8 mouse cellular contexts compared by ENCODE assay signal in genomic region chr7:126780971-126781635, GRCm38 (mm10). TPM values are rescaled to one million over a fixed set of nuclear protein-coding genes. Genes with fewer than 3 reads are reported as not detected.
DNase-seq lines count a peak whose midpoint lies in the region; ATAC-seq and TF ChIP-seq lines count a peak whose summit lies in the region.

Tbx6 (plus strand) TSS chr7:126781483.

- H3K27me3 ChIP-seq in embryonic facial prominence, embryonic 15.5 days = no peaks in the 10 kb centered on the region
- no peaks in the 10 kb centered on the region for H3K27me3 ChIP-seq in hindbrain, embryonic 16.5 days (replicated peaks; ENCODE audit: control insufficient read depth, insufficient read depth, low read length)
- H3K27me3 ChIP-seq in midbrain, embryonic 14.5 days (ENCODE audit: control insufficient read depth, insufficient read depth, low read length) = no peaks in the 10 kb centered on the region

- H3K4me1 ChIP-seq in lung, adult 2 months (ENCODE audit: control insufficient read depth, insufficient read depth, low read length) = peaks cover 21% of the 10 kb centered on the region
- peaks cover 39% of the 10 kb centered on the region for H3K4me1 ChIP-seq in embryonic facial prominence, embryonic 15.5 days
- H3K4me1 ChIP-seq in hindbrain, embryonic 16.5 days (ENCODE audit: control insufficient read depth, insufficient read depth, low read depth, low read length) = peaks cover 32% of the 10 kb centered on the region
- peaks cover 31% of the 10 kb centered on the region for H3K4me1 ChIP-seq in midbrain, embryonic 14.5 days (ENCODE audit: control insufficient read depth, insufficient read depth, low read length)

- DNase-seq in lung, adult 2 months = no peak
- DNase-seq in lung, postnatal 25 days (ENCODE audit: low spot score) = no peak
- DNase-seq in midbrain, embryonic 14.5 days = no peak
- DNase-seq in frontal cortex, postnatal 14 days (ENCODE audit: low spot score in 2 of 2) = no peak
- no peak for DNase-seq in urinary bladder, postnatal 14 days (ENCODE audit: low spot score)
- no peak for DNase-seq in right cerebral cortex, postnatal 10 days (ENCODE audit: low spot score in 2 of 2)

- ATAC-seq in embryonic facial prominence, embryonic 15.5 days (ENCODE audit: insufficient number of reproducible peaks, low FRiP score, low TSS enrichment, low read depth) = no peak
- ATAC-seq in hindbrain, embryonic 16.5 days = 0 out of 2 replicates have a peak, but pooled peaks have one; percentile 2
- ATAC-seq in midbrain, embryonic 14.5 days (ENCODE audit: low FRiP score, low TSS enrichment) = peak; percentile 2; the same call in 1 of the 2 replicates

- TF ChIP-seq POLR2A in lung, adult 2 months (IDR thresholded peaks at IDR 0.05; ENCODE audit: borderline replicate concordance, extremely low read depth, low read depth, low read length) = peak; percentile 38; the same call in 1 of the 2 replicates

- peak within 1 kb of the TSS; percentile 90 for H3K4me2 ChIP-seq in embryonic facial prominence, embryonic 15.5 days (replicated peaks)
- H3K4me2 ChIP-seq in hindbrain, embryonic 16.5 days (ENCODE audit: low read length) = peak within 1 kb of the TSS; percentile 84
- peak within 1 kb of the TSS; percentile 83 for H3K4me2 ChIP-seq in midbrain, embryonic 14.5 days (ENCODE audit: low read length)

- H3K4me3 ChIP-seq in lung, adult 2 months (replicated peaks; ENCODE audit: extremely low read depth, low read depth, low read length) = peak within 1 kb of the TSS; percentile 31
- H3K4me3 ChIP-seq in embryonic facial prominence, embryonic 15.5 days (replicated peaks) = peak within 1 kb of the TSS; percentile 47
- H3K4me3 ChIP-seq in hindbrain, embryonic 16.5 days (ENCODE audit: low read length) = peak within 1 kb of the TSS; percentile 48
- H3K4me3 ChIP-seq in midbrain, embryonic 14.5 days (replicated peaks; ENCODE audit: low read depth, low read length) = peak within 1 kb of the TSS; percentile 42

- peak within 1 kb of the TSS; percentile 48; the same call in 1 of the 2 replicates for H3K27ac ChIP-seq in embryonic facial prominence, embryonic 15.5 days (replicated peaks)
- H3K27ac ChIP-seq in hindbrain, embryonic 16.5 days (ENCODE audit: low read depth, low read length) = peak within 1 kb of the TSS; percentile 74
- H3K27ac ChIP-seq in midbrain, embryonic 14.5 days (replicated peaks; ENCODE audit: low read depth, low read length) = peak within 1 kb of the TSS; percentile 83

- H3K9me3 ChIP-seq in embryonic facial prominence, embryonic 15.5 days (replicated peaks) = no peaks in the 10 kb centered on the region
- no peaks in the 10 kb centered on the region for H3K9me3 ChIP-seq in hindbrain, embryonic 16.5 days (ENCODE audit: control insufficient read depth, low read length)
- no peaks in the 10 kb centered on the region for H3K9me3 ChIP-seq in midbrain, embryonic 14.5 days (ENCODE audit: control insufficient read depth, low read length)

- peaks cover 33% of the 10 kb centered on the region for H3K36me3 ChIP-seq in embryonic facial prominence, embryonic 15.5 days
- peaks cover 7% of the 10 kb centered on the region for H3K36me3 ChIP-seq in hindbrain, embryonic 16.5 days (ENCODE audit: control insufficient read depth, insufficient read depth, low read length)
- H3K36me3 ChIP-seq in midbrain, embryonic 14.5 days (ENCODE audit: control insufficient read depth, insufficient read depth, low read length) = peaks cover 31% of the 10 kb centered on the region

- TF ChIP-seq CTCF in lung, adult 2 months (IDR thresholded peaks at IDR 0.05; ENCODE audit: insufficient read depth, low read length) = no peak

- WGBS in lung, adult 2 months = 14% methylated on average over 22 of the region's 22 CpGs
- WGBS in embryonic facial prominence, embryonic 15.5 days = 5% methylated on average over 22 of the region's 22 CpGs
- WGBS in hindbrain, embryonic 16.5 days = 4% methylated on average over 22 of the region's 22 CpGs
- WGBS in midbrain, embryonic 14.5 days = 6% methylated on average over 22 of the region's 22 CpGs

- H3K9ac ChIP-seq in embryonic facial prominence, embryonic 15.5 days = peak within 1 kb of the TSS; percentile 40
- H3K9ac ChIP-seq in hindbrain, embryonic 16.5 days (ENCODE audit: low read depth, low read length) = peak within 1 kb of the TSS; percentile 68
- H3K9ac ChIP-seq in midbrain, embryonic 14.5 days (replicated peaks; ENCODE audit: low read length) = peak within 1 kb of the TSS; percentile 34

RNA-seq across cellular contexts. Expression of gene Tbx6, which starts in this region (rescaled TPM):
- 8.7 and 9.5 TPM in 2 replicates for polyA plus RNA-seq in lung, adult 2 months (2012; rRNA removed)
- 0.71 and 0.81 TPM in 2 replicates for polyA plus RNA-seq in embryonic facial prominence, embryonic 15.5 days (2015; fragmentation: Nextera tagmentation; extraction: Ambion mirVana)
- polyA plus RNA-seq in hindbrain, embryonic 16.5 days (2015; fragmentation: Nextera tagmentation; extraction: Ambion mirVana) = 0.29 and 0.55 TPM in 2 replicates
- polyA plus RNA-seq in midbrain, embryonic 14.5 days (2014; fragmentation: Nextera tagmentation; extraction: Ambion mirVana) = 0.22 and 0.24 TPM in 2 replicates

Comparison
In these comparisons a context has a peak if more than half of its experiments do, and no peak if none do; other contexts are left out.
1. Peak in ATAC-seq, H3K4me3 ChIP-seq, H3K27ac ChIP-seq, H3K9ac ChIP-seq and H3K4me2 ChIP-seq in hindbrain, embryonic 16.5 days; RNA of the gene not detected or under 1 TPM.
2. Peak in ATAC-seq, H3K4me3 ChIP-seq, H3K27ac ChIP-seq, H3K9ac ChIP-seq and H3K4me2 ChIP-seq in midbrain, embryonic 14.5 days; RNA of the gene not detected or under 1 TPM.